Mouse (Mus musculus) heart, embryonic 16.5 days (tissue): ENCODE data around the gene Lce1e. TPM values are rescaled to one million over a fixed set of nuclear protein-coding genes. Genes with fewer than 3 reads are reported as not detected.

Experiments used
- ATAC-seq: fragments of 200-750 bp; cut with Nextera tagmentation; replicated peaks from 2 replicates; pipeline ENCODE4 v1.8.0; 2017; ENCODE audit warnings: moderate number of reproducible peaks; ENCODE audit not compliant: insufficient read depth, low FRiP score; ENCODE audit errors: extremely low read depth
- H3K27ac ChIP-seq: fragments of 300-500 bp; sonication (generic); 2 replicates; pipeline ENCODE4 v1.5.1; 2014; ENCODE audit warnings: mild to moderate bottlenecking, low read length, control low read depth, moderate library complexity
- H3K27me3 ChIP-seq: fragments of 300-500 bp; sonication (generic); 2 replicates; pipeline ENCODE4 v1.6.1; 2014; ENCODE audit warnings: low read length, mixed read lengths; ENCODE audit not compliant: control insufficient read depth, insufficient read depth
- H3K36me3 ChIP-seq: fragments of 300-500 bp; sonication (generic); 2 replicates; pipeline ENCODE4 v1.6.1; 2014; ENCODE audit not compliant: control insufficient read depth, insufficient read depth
- H3K4me1 ChIP-seq: fragments of 300-500 bp; sonication (generic); 2 replicates; pipeline ENCODE4 v1.6.1; 2014; ENCODE audit warnings: low read length, mixed read lengths; ENCODE audit not compliant: control insufficient read depth, insufficient read depth
- H3K4me2 ChIP-seq: fragments of 300-500 bp; sonication (generic); 2 replicates; pipeline ENCODE4 v1.6.1; 2014; ENCODE audit warnings: low read depth, mild to moderate bottlenecking, control low read depth, low read length
- H3K4me3 ChIP-seq: fragments of 300-500 bp; sonication (generic); 2 replicates; pipeline ENCODE4 v1.5.1; 2014; ENCODE audit warnings: mild to moderate bottlenecking, control low read depth, low read length
- H3K9ac ChIP-seq: fragments of 300-500 bp; sonication (generic); 2 replicates; pipeline ENCODE4 v1.6.1; 2014; ENCODE audit warnings: low read length, control low read depth
- H3K9me3 ChIP-seq: fragments of 300-500 bp; sonication (generic); replicated peaks from 2 replicates; pipeline ENCODE4 v1.6.1; 2016; ENCODE audit warnings: low read length; ENCODE audit not compliant: control insufficient read depth
- WGBS: fragments of 180-500 bp; shearing (Covaris S2); extraction: QIAGEN DNeasy Blood & Tissue Kit; methylation state at CpG from one replicate; pipeline ENCODE4 v1.1.7; 2014; 5-methylcytosine and 5-hydroxymethylcytosine counted together
- polyA plus RNA-seq: library from polyadenylated mRNA; unstranded; fragments of >200 nt; fragmentation: Nextera tagmentation; extraction: Ambion mirVana; gene quantifications from 2 replicates; pipeline ENCODE4 v1.2.1, GENCODE M21; 2015

Lce1e gene
- polyA plus RNA-seq: not detected in 2 replicates

GRCm38 (mm10) chr3:92708974-92709373 lies at the start of gene Lce1e:
Gene Lce1e (minus strand): TSS chr3:92709074.
- Histone ChIP-seq H3K36me3 (no peaks in the 10 kb centered on the region), H3K4me3 (no peak within 1 kb of the TSS), H3K27me3 (no peaks in the 10 kb centered on the region), H3K9ac (no peak within 1 kb of the TSS), H3K4me2 (no peak within 1 kb of the TSS), H3K9me3 (no peaks in the 10 kb centered on the region), H3K27ac (no peak within 1 kb of the TSS), H3K4me1 (no peaks in the 10 kb centered on the region)
- 62% methylated on average over 2 of the region's 2 CpGs for WGBS
- ATAC-seq: no peak

- H3K27me3 ChIP-seq: no peaks in the 10 kb centered on the region
- 34% methylated on average over 3 of the region's 3 CpGs for WGBS
- no peak overlapping the region for H3K4me2 ChIP-seq
- ATAC-seq: no peak
- no peak overlapping the region for H3K9ac ChIP-seq
- no peak overlapping the region for H3K27ac ChIP-seq
- H3K4me3 ChIP-seq: no peak overlapping the region
- H3K36me3 ChIP-seq: no peaks in the 10 kb centered on the region
- H3K9me3 ChIP-seq: no peaks in the 10 kb centered on the region
- no peaks in the 10 kb centered on the region for H3K4me1 ChIP-seq
These were observed 44.3 kb upstream of the Lce1e start for GRCm38 (mm10) chr3:92753197-92753596.

- Histone ChIP-seq H3K4me1 (no peaks in the 10 kb centered on the region), H3K9me3 (no peaks in the 10 kb centered on the region), H3K36me3 (no peaks in the 10 kb centered on the region), H3K27ac (no peak within 1 kb of the TSS), H3K9ac (no peak within 1 kb of the TSS), H3K27me3 (no peaks in the 10 kb centered on the region), H3K4me3 (no peak within 1 kb of the TSS), H3K4me2 (no peak within 1 kb of the TSS)
- WGBS: 71% methylated on average over 1 of the region's 1 CpGs
- ATAC-seq: no peak
These were observed 43.4 kb upstream of the Lce1e start, which contains the start of gene Lce1g for GRCm38 (mm10) chr3:92752238-92752637. Gene Lce1g (minus strand): TSS chr3:92752338.

GRCm38 (mm10) chr3:92738996-92739395 lies 30.1 kb upstream of the Lce1e start, which contains the start of gene Gm38119:
Gene Gm38119 (minus strand): TSS chr3:92739096.
- H3K27me3 ChIP-seq: no peaks in the 10 kb centered on the region
- no peaks in the 10 kb centered on the region for H3K36me3 ChIP-seq
- H3K4me3 ChIP-seq: no peak within 1 kb of the TSS
- H3K27ac ChIP-seq: no peak within 1 kb of the TSS
- WGBS: 63% methylated on average over 1 of the region's 1 CpGs
- H3K9me3 ChIP-seq: no peaks in the 10 kb centered on the region
- no peaks in the 10 kb centered on the region for H3K4me1 ChIP-seq
- no peak within 1 kb of the TSS for H3K4me2 ChIP-seq
- H3K9ac ChIP-seq: no peak within 1 kb of the TSS
- ATAC-seq: no peak

GRCm38 (mm10) chr3:92722631-92723030 lies 13.8 kb upstream of the Lce1e start:
- Histone ChIP-seq H3K4me3 (no peak overlapping the region), H3K4me2 (no peak overlapping the region), H3K27me3 (no peaks in the 10 kb centered on the region), H3K4me1 (no peaks in the 10 kb centered on the region), H3K9ac (no peak overlapping the region), H3K27ac (no peak overlapping the region), H3K36me3 (no peaks in the 10 kb centered on the region), H3K9me3 (no peaks in the 10 kb centered on the region)
- no peak for ATAC-seq
- 72% methylated on average over 5 of the region's 5 CpGs for WGBS

GRCm38 (mm10) chr3:92720250-92720649 lies 11.4 kb upstream of the Lce1e start, which contains the start of gene Lce1f:
Gene Lce1f (minus strand): TSS chr3:92720350.
- no peak within 1 kb of the TSS for H3K4me3 ChIP-seq
- no peak for ATAC-seq
- no peaks in the 10 kb centered on the region for H3K9me3 ChIP-seq
- H3K27ac ChIP-seq: no peak within 1 kb of the TSS
- H3K4me1 ChIP-seq: no peaks in the 10 kb centered on the region
- 58% methylated on average over 3 of the region's 3 CpGs for WGBS
- H3K27me3 ChIP-seq: no peaks in the 10 kb centered on the region
- no peak within 1 kb of the TSS for H3K9ac ChIP-seq
- no peak within 1 kb of the TSS for H3K4me2 ChIP-seq
- H3K36me3 ChIP-seq: no peaks in the 10 kb centered on the region

GRCm38 (mm10) chr3:92715122-92715521 lies 6.2 kb upstream of the Lce1e start:
- no peak overlapping the region for H3K9ac ChIP-seq
- H3K4me3 ChIP-seq: no peak overlapping the region
- no peaks in the 10 kb centered on the region for H3K9me3 ChIP-seq
- no peaks in the 10 kb centered on the region for H3K27me3 ChIP-seq
- H3K27ac ChIP-seq: no peak overlapping the region
- no peaks in the 10 kb centered on the region for H3K4me1 ChIP-seq
- H3K4me2 ChIP-seq: no peak overlapping the region
- no peaks in the 10 kb centered on the region for H3K36me3 ChIP-seq
- no peak for ATAC-seq

GRCm38 (mm10) chr3:92694613-92695012 lies 14.3 kb downstream of the Lce1e start:
- H3K36me3 ChIP-seq: no peaks in the 10 kb centered on the region
- WGBS: 14% methylated on average over 1 of the region's 1 CpGs

GRCm38 (mm10) chr3:92691688-92692087 lies 17.2 kb downstream of the Lce1e start:
- H3K4me1 ChIP-seq: no peaks in the 10 kb centered on the region
- no peak overlapping the region for H3K4me2 ChIP-seq
- H3K27ac ChIP-seq: no peak overlapping the region
- ATAC-seq: no peak
- H3K4me3 ChIP-seq: no peak overlapping the region
- no peak overlapping the region for H3K9ac ChIP-seq
- no peaks in the 10 kb centered on the region for H3K27me3 ChIP-seq
- no peaks in the 10 kb centered on the region for H3K36me3 ChIP-seq
- no peaks in the 10 kb centered on the region for H3K9me3 ChIP-seq

More at GRCm38 (mm10) chr3:92694613-92695012, 14.3 kb downstream of the Lce1e start:
- Histone ChIP-seq H3K4me3 (no peak overlapping the region), H3K27me3 (no peaks in the 10 kb centered on the region), H3K9ac (no peak overlapping the region), H3K4me1 (no peaks in the 10 kb centered on the region), H3K27ac (no peak overlapping the region), H3K9me3 (no peaks in the 10 kb centered on the region), H3K4me2 (no peak overlapping the region)
- no peak for ATAC-seq
